Mouse (Mus musculus) forebrain, embryonic 15.5 days (tissue): ENCODE measurements at regions not wholly inside any gene's neighbourhood (a gene's known extent, or its start where the extent isn't known, plus 50 kb on each side); places are given as distances from the start of the nearest gene placed in this dataset.
"Not testable (repeated sequence)": the region's sequence is repeated elsewhere in the genome, so short reads cannot be mapped to it uniquely, and the experiment has no call there.

Experiments used
- ATAC-seq: fragments of 200-750 bp; cut with Nextera tagmentation; replicated peaks from 2 replicates; pipeline ENCODE4 v1.8.0; 2017; ENCODE audit warnings: mild to moderate bottlenecking, moderate TSS enrichment, moderate library complexity
- H3K27ac ChIP-seq: fragments of 300-500 bp; sonication (generic); replicated peaks from 2 replicates; pipeline ENCODE4 v1.5.1; 2015; ENCODE audit warnings: mild to moderate bottlenecking, inconsistent platforms
- H3K27me3 ChIP-seq: fragments of 300-500 bp; sonication (generic); 2 replicates; pipeline ENCODE4 v1.6.1; 2015; ENCODE audit warnings: inconsistent platforms
- H3K36me3 ChIP-seq: fragments of 300-500 bp; sonication (generic); 2 replicates; pipeline ENCODE4 v1.6.1; 2015; ENCODE audit warnings: mild to moderate bottlenecking, inconsistent platforms
- H3K4me1 ChIP-seq: fragments of 300-500 bp; sonication (generic); 2 replicates; pipeline ENCODE4 v1.6.1; 2015; ENCODE audit warnings: inconsistent platforms
- H3K4me2 ChIP-seq: fragments of 300-500 bp; sonication (generic); replicated peaks from 2 replicates; pipeline ENCODE4 v1.6.1; 2015; ENCODE audit warnings: mild to moderate bottlenecking, inconsistent platforms
- H3K4me3 ChIP-seq: fragments of 300-500 bp; sonication (generic); 2 replicates; pipeline ENCODE4 v1.5.1; 2015; ENCODE audit warnings: mild to moderate bottlenecking, inconsistent platforms
- H3K9ac ChIP-seq: fragments of 300-500 bp; sonication (generic); replicated peaks from 2 replicates; pipeline ENCODE4 v1.6.1; 2015; ENCODE audit warnings: mild to moderate bottlenecking, inconsistent platforms
- H3K9me3 ChIP-seq: fragments of 300-500 bp; sonication (generic); 2 replicates; pipeline ENCODE4 v1.6.1; 2016; ENCODE audit warnings: inconsistent platforms
- WGBS: fragments of 180-500 bp; shearing (Covaris S2); methylation state at CpG from one replicate; pipeline ENCODE4 v1.1.7; 2015; ENCODE audit warnings: mixed read lengths; 5-methylcytosine and 5-hydroxymethylcytosine counted together

GRCm38 (mm10) chr10:69005199-69005872 lies 145.9 kb upstream of the Rhobtb1 start:
- no peak overlapping the region for H3K9ac ChIP-seq
- H3K4me2 ChIP-seq = no peak overlapping the region
- no peaks in the 10 kb centered on the region for H3K4me1 ChIP-seq
- H3K27ac ChIP-seq = no peak overlapping the region
- no peaks in the 10 kb centered on the region for H3K9me3 ChIP-seq
- WGBS = 53% methylated on average over 9 of the region's 9 CpGs
- H3K27me3 ChIP-seq = no peaks in the 10 kb centered on the region
- no peaks in the 10 kb centered on the region for H3K36me3 ChIP-seq
- 0 out of 2 replicates have a peak, but pooled peaks have one; percentile 32 for ATAC-seq
- H3K4me3 ChIP-seq = no peak overlapping the region

- not testable (repeated sequence) for H3K4me2 ChIP-seq, H3K9ac ChIP-seq, H3K9me3 ChIP-seq, ATAC-seq, H3K4me1 ChIP-seq, H3K4me3 ChIP-seq, H3K27me3 ChIP-seq, H3K27ac ChIP-seq, H3K36me3 ChIP-seq
- WGBS = 92% methylated on average over 8 of the region's 8 CpGs
Observed at GRCm38 (mm10) chr10:69008679-69009078, 142.6 kb upstream of the Rhobtb1 start.

GRCm38 (mm10) chr10:69020811-69021743 lies 130.2 kb upstream of the Rhobtb1 start:
- no peak for ATAC-seq
- Histone ChIP-seq H3K4me1 (0 out of 2 replicates have a peak, but pooled peaks cover 2% of the 10 kb centered on the region), H3K4me3 (0 out of 2 replicates have a peak overlapping the region, but pooled peaks have one; percentile 3), H3K27ac (0 out of 2 replicates have a peak overlapping the region, but pooled peaks have one; percentile 19), H3K36me3 (no peaks in the 10 kb centered on the region), H3K4me2 (no peak overlapping the region; the same call in 1 of the 2 replicates), H3K9me3 (no peaks in the 10 kb centered on the region), H3K27me3 (no peaks in the 10 kb centered on the region), H3K9ac (no peak overlapping the region)
- 73% methylated on average over 30 of the region's 30 CpGs for WGBS

- Histone ChIP-seq H3K27ac (no peak overlapping the region), H3K4me2 (no peak overlapping the region), H3K9ac (no peak overlapping the region), H3K4me3 (no peak overlapping the region), H3K36me3 (no peaks in the 10 kb centered on the region), H3K27me3 (no peaks in the 10 kb centered on the region), H3K9me3 (no peaks in the 10 kb centered on the region), H3K4me1 (no peaks in the 10 kb centered on the region)
- WGBS = 79% methylated on average over 9 of the region's 9 CpGs
- no peak for ATAC-seq
Observed at GRCm38 (mm10) chr10:69033410-69033809, 117.8 kb upstream of the Rhobtb1 start.

- ATAC-seq = no peak
- H3K4me3 ChIP-seq = no peak overlapping the region
- WGBS = 62% methylated on average over 2 of the region's 2 CpGs
Observed at GRCm38 (mm10) chr10:69034390-69035120, 116.7 kb upstream of the Rhobtb1 start.

GRCm38 (mm10) chr10:69035536-69035935 lies 115.7 kb upstream of the Rhobtb1 start:
- ATAC-seq, H3K27ac ChIP-seq, H3K4me3 ChIP-seq, H3K4me1 ChIP-seq, H3K4me2 ChIP-seq, H3K27me3 ChIP-seq, H3K9me3 ChIP-seq, H3K9ac ChIP-seq, H3K36me3 ChIP-seq: not testable (repeated sequence)
- WGBS = 82% methylated on average over 4 of the region's 4 CpGs

More at GRCm38 (mm10) chr10:69034390-69035120, 116.7 kb upstream of the Rhobtb1 start:
- no peaks in the 10 kb centered on the region for H3K9me3 ChIP-seq
- no peak overlapping the region for H3K27ac ChIP-seq
- H3K27me3 ChIP-seq = no peaks in the 10 kb centered on the region
- H3K4me1 ChIP-seq = no peaks in the 10 kb centered on the region
- no peak overlapping the region for H3K4me2 ChIP-seq
- no peaks in the 10 kb centered on the region for H3K36me3 ChIP-seq
- no peak overlapping the region for H3K9ac ChIP-seq

GRCm38 (mm10) chr10:69036096-69036495 lies 115.1 kb upstream of the Rhobtb1 start:
- Histone ChIP-seq H3K27me3 (no peaks in the 10 kb centered on the region), H3K36me3 (no peaks in the 10 kb centered on the region), H3K4me3 (no peak overlapping the region), H3K4me2 (no peak overlapping the region), H3K9ac (no peak overlapping the region), H3K27ac (no peak overlapping the region), H3K9me3 (no peaks in the 10 kb centered on the region), H3K4me1 (no peaks in the 10 kb centered on the region)
- 63% methylated on average over 2 of the region's 2 CpGs for WGBS
- no peak for ATAC-seq

GRCm38 (mm10) chr10:69044171-69044651 lies 107.0 kb upstream of the Rhobtb1 start:
- peak; percentile 59 for ATAC-seq
- peak overlapping the region; percentile 67 for H3K27ac ChIP-seq
- H3K4me1 ChIP-seq = peaks cover 26% of the 10 kb centered on the region
- no peak overlapping the region for H3K4me3 ChIP-seq
- no peaks in the 10 kb centered on the region for H3K9me3 ChIP-seq
- H3K27me3 ChIP-seq = no peaks in the 10 kb centered on the region
- H3K36me3 ChIP-seq = no peaks in the 10 kb centered on the region
- H3K4me2 ChIP-seq = 0 out of 2 replicates have a peak overlapping the region, but pooled peaks have one; percentile 2
- no peak overlapping the region for H3K9ac ChIP-seq
- 41% methylated on average over 12 of the region's 12 CpGs for WGBS

- Histone ChIP-seq H3K27ac (peak overlapping the region; percentile 67), H3K36me3 (no peaks in the 10 kb centered on the region), H3K4me1 (peaks cover 26% of the 10 kb centered on the region), H3K9me3 (no peaks in the 10 kb centered on the region), H3K9ac (no peak overlapping the region), H3K27me3 (no peaks in the 10 kb centered on the region), H3K4me2 (no peak overlapping the region; the same call in 1 of the 2 replicates), H3K4me3 (no peak overlapping the region)
- WGBS = 59% methylated on average over 14 of the region's 14 CpGs
- no peak for ATAC-seq
Observed at GRCm38 (mm10) chr10:69045275-69045674, 106.0 kb upstream of the Rhobtb1 start.

- 32% methylated on average over 10 of the region's 10 CpGs for WGBS
- no peak for ATAC-seq
- H3K4me1 ChIP-seq = peaks cover 26% of the 10 kb centered on the region
Observed at GRCm38 (mm10) chr10:69046008-69046555, 105.2 kb upstream of the Rhobtb1 start.

GRCm38 (mm10) chr10:69078008-69078407 lies 73.2 kb upstream of the Rhobtb1 start:
- 68% methylated on average over 11 of the region's 11 CpGs for WGBS
- ATAC-seq = peak; percentile 57; the same call in 1 of the 2 replicates
- H3K4me1 ChIP-seq = no peaks in the 10 kb centered on the region
- H3K36me3 ChIP-seq = no peaks in the 10 kb centered on the region
- H3K9me3 ChIP-seq = no peaks in the 10 kb centered on the region
- no peaks in the 10 kb centered on the region for H3K27me3 ChIP-seq
- no peak overlapping the region for H3K4me2 ChIP-seq
- H3K27ac ChIP-seq = no peak overlapping the region
- no peak overlapping the region for H3K4me3 ChIP-seq
- H3K9ac ChIP-seq = no peak overlapping the region

More at GRCm38 (mm10) chr10:69046008-69046555, 105.2 kb upstream of the Rhobtb1 start:
- Histone ChIP-seq H3K27me3 (no peaks in the 10 kb centered on the region), H3K9ac (no peak overlapping the region), H3K4me3 (no peak overlapping the region), H3K9me3 (no peaks in the 10 kb centered on the region), H3K4me2 (no peak overlapping the region), H3K27ac (peak overlapping the region; percentile 67; the same call in 1 of the 2 replicates), H3K36me3 (no peaks in the 10 kb centered on the region)
